Mouse (Mus musculus): Measurements from ENCODE around the gene Ndufaf5. TPM values are rescaled to one million over a fixed set of nuclear protein-coding genes. Genes with fewer than 3 reads are reported as not detected.
A peak's percentile ranks its signal among the peaks of the same experiment; 100 is the strongest.
"Not testable (repeated sequence)": the region's sequence is repeated elsewhere in the genome, so short reads cannot be mapped to it uniquely, and the experiment has no call there.

Gene Ndufaf5
- polyA plus RNA-seq (2012; rRNA removed), result 37.4 and 37.6 TPM in 2 replicates

DNA sequence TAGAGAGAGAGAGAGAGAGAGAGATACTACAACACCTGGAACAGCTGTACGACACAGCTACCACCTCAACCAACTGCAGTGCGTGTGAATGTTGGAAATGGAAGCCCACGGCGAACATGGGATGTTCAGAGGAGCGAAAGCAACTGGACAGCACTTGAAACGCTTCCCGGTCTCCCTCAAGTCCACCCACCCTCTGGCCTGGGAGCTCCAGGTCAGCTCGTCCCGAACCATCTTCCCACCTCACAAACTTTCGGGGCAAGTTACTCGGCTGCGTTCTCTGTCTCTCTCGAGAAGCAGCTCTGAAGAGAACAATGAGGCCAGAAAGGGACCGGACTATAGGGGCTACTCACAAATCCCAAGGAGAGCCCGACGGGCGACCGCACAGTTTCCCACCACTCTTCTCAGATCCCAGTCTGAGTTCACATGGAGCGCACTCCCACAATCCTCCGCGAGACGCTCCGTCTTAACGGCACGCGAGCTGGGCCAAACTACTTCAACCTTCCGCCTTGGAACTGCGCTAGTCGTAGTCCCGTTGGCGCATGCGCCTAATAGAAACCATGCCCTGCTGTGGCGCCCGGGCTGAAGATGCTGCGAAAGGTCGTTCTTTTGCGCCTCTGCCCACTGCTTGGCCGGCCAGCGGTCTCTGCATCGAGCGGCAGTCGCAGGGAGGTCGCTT, at the start of gene Ndufaf5, which contains the start of gene Esf1:
Gene Ndufaf5 (plus strand): TSS at position 523 of the 676 bp plus-strand sequence.
Gene Esf1 (minus strand): TSS at position 438 of the 676 bp plus-strand sequence.
- peak; percentile 95 to 100 for DNase-seq (ENCODE audit: extremely low spot score in 1 of 2, low spot score in 1 of 2)

DNA sequence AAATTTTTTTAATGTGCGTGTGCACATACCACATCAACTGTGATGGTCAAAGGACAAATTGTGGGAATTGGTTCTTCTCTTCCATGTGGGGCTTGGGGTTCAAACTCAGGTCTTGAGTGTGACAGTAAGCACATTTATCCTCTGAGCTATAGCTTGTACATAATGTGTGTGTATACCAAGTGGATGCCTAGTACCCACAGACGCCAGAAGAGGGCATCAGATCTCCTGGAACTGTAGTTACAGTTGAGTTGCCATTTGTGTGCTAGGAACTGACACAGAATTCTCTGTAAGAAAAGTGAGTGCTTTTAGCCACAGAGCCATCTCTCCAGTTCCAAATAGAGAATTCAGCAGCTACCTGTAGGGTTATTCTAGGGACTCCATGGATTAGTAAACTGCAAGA, 44.9 kb upstream of the Ndufaf5 start:
- no peak for DNase-seq (ENCODE audit: extremely low spot score in 1 of 2, low spot score in 1 of 2)

DNA sequence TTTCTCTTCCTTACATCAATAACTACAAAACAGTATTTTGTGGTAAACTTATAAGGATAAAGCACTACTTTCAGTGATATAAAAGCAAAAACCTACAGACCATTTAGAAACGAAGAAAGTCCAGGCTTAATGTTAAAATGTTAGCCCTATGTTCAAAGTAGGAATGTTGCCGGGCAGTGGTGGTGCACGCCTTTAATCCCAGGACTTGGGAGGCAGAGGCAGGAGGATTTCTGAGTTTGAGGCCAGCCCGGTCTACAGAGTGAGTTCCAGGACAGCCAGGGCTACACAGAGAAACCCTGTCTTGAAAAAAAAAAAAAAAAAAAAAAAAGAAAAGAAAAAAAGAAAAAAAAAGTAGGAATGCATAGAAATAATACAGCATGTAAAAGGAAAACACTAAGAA, 18.7 kb upstream of the Ndufaf5 start, which contains the start of gene Gm17374:
Gene Gm17374 (plus strand): TSS at position 301 of the 400 bp plus-strand sequence.
- DNase-seq (ENCODE audit: extremely low spot score in 1 of 2, low spot score in 1 of 2), result not testable (repeated sequence)

DNA sequence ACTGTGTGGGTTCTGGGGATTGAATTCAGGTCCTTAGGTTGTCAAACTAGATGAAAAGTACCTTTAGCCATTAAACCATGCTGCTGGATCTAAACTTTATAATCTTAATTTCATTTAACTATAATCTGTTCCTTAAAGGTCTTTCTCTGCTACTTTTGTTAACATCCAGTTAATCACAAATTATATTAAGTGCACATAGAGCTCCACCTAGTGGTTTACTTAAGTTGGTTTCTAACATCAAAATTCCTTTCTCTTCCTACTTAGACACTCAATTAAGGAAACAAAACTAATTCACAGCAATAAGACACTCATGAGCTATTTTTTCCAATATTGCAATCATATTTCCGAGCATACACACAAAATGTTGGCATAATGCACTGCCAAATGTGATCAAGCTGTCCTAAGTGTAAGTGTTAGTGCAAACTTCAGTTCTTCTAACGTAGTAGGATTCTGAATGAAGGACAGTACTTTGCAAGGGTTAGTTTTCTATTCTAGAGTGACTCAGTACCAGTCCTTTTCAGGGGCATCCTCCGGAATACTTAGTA, 11.2 kb upstream of the Ndufaf5 start:
- DNase-seq (ENCODE audit: extremely low spot score in 1 of 2, low spot score in 1 of 2), result peak in 1 of 2 experiments; percentile 51

DNA sequence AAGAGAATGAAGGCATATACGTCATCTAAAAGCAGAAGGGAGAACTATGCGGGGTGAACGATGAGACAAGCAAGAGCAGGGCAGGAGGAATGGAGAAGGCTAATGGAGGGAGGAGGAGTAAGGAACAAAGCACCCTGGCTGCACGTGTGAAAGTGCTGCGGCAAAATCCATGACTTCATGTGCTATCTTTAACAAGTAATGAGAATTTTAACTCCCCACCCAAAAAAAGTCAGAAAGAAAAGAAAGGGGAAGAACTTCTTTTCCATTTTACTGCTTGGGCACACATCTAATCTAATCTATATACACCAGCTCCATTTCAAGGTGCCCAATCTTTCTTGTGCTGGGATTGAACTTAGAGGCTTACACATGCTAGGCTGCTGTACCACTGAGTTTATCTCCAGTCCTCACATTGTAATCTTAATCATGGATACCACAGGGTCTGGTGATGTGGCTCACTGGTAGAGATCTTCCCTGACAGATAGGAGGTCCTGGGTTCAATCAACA, 7.0 kb upstream of the Ndufaf5 start:
- no peak for DNase-seq (ENCODE audit: extremely low spot score in 1 of 2, low spot score in 1 of 2)

DNA sequence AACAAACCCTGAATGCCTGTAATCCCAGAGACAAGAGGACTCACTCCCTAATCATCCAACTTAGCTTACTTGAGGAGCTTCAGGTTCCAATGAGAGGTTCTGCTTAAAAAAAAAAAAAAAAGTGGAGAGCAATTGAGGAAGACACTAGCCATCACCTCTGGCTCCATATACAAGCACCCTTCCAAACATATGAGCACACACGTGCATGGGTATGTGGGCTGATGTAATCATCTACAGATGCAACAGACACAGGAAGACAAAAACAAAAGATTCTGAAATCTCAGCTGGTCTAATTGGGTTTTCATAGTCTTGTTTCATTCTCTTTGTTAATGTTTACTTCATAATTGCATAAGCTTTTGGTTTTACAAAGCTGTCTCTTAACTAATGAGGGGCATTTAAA, 1.4 kb upstream of the Ndufaf5 start:
- DNase-seq (ENCODE audit: extremely low spot score in 1 of 2, low spot score in 1 of 2), result no peak

DNA sequence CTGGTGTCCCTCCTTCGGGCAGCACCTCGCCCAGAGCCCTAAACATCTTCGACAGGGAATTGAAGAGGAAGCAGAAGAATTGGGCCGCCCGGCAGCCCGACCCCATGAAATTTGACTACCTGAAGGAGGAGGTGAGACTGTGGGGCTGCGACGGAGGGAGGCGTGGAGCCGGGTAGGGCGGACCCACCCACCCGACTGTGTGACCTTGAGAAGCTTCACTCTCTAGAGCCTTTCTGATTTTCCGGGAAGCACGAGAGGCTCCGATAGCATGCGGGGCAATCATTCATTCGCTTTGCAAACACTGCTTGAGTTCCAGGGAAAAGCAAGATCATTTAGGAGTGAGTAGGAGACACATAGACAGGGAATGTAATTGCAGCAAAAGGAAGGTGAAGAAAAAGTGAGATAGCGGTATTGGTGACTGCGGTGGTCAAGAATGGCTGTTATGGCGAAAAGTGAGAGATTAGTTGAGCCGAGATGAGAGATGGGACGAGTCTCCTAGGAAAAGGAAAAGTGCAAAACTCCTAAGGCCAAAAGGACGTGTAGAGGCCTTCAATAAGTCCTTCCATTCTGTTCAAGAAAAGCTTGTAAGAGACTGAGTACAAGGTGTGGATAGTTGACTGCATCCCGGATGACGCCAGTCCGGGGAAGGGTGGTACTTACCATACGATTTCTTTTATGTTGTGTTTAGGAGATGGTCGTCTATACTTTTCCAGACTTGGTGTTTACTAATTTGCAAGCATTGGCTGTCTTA, 529 bp downstream of the Ndufaf5 start:
- DNase-seq (ENCODE audit: extremely low spot score in 1 of 2, low spot score in 1 of 2), result peak in 1 of 2 experiments; percentile 8

DNA sequence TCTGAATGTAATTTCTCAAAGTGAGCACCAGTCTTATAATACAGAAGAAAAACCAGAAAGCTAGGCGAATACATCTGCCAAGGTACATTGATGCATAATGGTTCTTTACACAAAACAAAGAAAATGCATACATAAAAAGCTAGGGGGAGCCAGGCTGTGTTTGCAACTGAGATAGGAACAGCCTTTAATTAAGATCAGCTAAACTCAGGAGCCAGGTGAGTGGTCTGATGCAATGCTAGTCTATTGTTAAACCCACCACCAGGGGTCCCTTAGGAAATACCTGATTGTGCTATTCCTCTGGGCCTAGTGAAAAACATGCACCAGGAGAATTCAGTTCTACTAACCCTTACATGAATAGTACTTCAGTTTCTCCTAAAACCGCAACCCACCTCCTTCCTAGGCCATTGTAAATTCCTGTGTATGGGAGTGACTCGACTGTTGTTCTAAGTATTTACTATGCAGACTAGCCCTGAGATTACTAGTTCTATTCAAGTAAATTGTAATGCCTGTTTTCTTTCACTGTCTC, 15.3 kb downstream of the Ndufaf5 start:
- not testable (repeated sequence) for DNase-seq (ENCODE audit: extremely low spot score in 1 of 2, low spot score in 1 of 2)

DNA sequence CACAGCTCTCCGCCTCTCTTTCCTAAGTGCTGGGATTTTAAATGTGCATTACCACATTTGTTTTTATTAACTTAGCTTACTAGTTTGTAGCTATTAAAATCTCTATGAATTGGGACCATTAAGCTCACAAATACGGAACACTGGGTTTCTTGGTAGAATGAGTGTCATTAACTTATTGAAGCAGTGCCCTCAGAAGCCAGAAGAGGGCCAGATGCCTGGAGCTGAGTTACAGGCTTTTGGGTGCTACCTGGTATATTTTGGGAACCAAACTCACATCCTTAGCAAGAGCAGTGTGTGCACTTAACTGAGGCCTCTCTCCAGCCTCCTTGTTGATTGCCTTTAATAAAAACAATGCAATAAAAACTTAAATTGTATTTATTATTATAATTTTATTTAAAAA, 30.3 kb downstream of the Ndufaf5 start:
- peak in 1 of 2 experiments; percentile 27 for DNase-seq (ENCODE audit: extremely low spot score in 1 of 2, low spot score in 1 of 2)

DNA sequence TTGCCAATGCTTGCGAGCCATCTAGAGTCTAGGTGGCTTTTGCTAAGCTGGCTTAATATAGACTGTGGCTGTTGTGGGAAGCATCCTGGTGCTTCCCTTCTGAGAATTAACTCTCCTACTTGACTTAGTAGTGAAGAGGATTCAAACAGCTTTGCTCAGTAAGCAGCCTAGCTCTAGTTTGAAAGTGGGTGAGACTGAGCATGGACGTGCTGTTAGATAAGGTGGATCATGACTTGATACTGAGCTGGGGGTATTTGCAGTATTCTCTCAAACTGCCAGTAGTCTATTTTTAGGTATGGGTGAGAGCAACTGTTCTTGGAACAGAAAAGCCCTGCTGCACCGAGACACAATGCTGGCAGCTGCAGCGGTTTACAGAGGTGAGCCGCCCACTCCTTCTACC, 32.1 kb downstream of the Ndufaf5 start:
- DNase-seq (ENCODE audit: extremely low spot score in 1 of 2, low spot score in 1 of 2), result peak in 1 of 2 experiments; percentile 28

DNA sequence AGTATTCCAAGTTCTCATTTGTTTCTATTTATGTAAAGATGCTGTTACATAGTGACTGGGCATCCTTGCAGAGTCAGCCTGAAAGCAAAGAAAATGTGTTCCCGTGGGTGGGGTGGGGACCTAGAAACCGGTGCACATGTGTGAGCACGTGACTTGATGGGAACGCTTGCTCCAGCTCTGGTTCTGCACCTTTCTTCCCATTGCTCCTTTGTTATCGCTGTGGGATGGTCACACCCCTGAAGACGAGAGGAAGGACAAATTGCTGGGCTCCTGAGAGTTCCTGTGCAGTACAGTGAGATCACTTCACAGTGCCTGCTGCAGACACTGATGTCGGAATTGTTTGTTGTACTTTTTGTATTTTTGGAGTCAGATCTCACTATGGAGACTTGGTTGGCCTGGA, 33.3 kb downstream of the Ndufaf5 start:
- DNase-seq (ENCODE audit: extremely low spot score in 1 of 2, low spot score in 1 of 2), result no peak

DNA sequence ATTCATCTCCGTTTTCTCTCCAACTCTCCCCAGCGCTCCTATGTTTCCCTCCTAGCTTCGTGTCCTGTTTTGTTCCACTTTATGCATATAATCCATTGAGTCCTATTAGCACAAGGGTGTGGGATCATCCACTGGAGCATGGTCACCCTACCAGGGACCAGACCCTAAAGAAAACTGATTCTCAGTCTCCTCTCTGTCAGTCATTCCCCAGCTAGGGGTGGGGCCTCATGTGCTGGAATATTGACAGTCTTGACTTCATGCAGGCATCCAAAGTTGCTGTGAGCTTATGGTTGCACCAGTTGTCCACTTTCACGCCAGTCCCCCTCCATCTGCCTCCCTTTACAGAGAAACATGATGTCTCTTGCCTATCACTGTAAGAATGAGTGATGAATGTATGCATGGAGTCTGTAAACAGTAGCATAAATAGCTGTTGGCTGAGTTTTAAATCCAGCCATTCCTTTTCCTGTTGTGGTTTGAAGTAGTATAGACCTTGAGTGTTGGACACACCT, 44.1 kb downstream of the Ndufaf5 start:
- no peak for DNase-seq (ENCODE audit: extremely low spot score in 1 of 2, low spot score in 1 of 2)

DNA sequence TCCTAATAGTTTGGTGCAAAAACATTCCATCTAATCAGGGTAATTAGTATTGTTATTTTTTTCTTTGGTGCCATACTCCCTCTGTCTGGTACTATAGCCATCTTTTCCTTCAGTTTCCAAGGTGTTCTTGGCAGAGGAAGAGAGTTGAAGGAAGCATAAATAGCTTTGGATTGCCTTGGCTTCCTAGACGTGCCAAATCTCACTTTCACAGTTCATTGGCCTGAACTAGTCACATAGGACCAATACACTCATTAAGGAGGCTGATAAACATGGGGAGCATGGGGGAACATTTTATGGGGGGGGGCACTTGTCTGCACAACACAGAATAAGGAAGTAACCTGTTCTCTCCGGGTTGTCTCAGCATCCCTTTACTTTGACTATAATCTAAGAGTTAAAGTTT, 45.0 kb downstream of the Ndufaf5 start:
- no peak for DNase-seq (ENCODE audit: extremely low spot score in 1 of 2, low spot score in 1 of 2)

DNA sequence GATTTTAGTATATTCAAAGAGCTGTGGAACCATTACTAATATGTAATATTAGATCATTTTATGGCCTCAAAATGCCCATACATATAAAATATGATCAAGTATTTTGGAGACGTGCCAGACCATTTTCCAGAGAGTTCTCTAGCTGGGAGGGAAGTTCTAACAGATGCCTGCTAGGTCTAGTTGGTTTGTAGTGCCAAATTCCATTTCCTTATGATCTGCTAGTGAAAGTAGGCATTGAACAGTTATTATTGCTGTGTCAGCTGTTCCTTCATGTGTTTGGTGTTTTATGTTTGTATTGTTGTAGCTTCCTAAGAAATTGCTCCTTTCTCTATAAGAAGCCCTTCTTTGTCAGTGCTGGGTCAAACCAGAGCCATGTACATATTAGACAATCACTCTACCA, 45.5 kb downstream of the Ndufaf5 start:
- no peak for DNase-seq (ENCODE audit: extremely low spot score in 1 of 2, low spot score in 1 of 2)

DNA sequence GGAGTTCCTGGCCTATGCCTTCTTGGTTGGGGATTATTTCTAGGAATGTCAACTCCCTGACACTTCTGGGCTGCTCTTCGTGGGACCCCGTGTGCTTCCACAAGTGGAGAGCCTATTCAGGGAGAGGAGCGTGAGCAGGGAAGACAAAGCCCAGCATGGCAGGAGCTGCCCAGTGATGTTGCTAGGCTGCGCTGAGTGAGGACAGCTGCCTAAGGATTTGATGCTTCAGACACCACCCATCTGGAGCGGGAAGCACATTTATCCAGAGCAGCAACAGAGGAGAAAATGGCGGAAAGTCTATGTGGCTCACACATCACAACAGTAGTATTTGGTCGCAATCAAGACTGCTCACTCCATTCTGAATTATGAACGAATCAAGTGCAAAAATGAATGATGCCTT, 49.9 kb downstream of the Ndufaf5 start:
- DNase-seq (ENCODE audit: extremely low spot score in 1 of 2, low spot score in 1 of 2), result no peak

DNA sequence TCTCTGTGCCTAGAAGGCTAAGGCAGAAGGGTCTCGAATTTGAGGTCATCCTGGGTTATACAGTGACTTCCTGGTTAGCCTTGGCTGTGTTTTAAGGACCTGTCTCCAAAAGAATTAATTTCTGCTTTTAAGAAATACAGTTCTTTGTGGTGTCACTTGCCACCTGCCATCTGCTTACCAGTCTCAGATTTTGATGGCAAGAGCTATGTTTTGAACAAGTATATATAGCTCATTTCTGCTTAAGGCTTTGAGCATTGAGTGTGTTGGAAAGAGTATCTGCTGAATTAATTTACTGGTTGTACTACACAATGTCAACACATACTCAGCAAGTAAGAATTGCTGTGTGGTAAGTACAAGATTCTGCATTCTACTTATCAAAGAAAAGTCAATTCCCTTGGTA, 59.8 kb downstream of the Ndufaf5 start:
- DNase-seq (ENCODE audit: extremely low spot score in 1 of 2, low spot score in 1 of 2), result peak; percentile 28 to 35

DNA sequence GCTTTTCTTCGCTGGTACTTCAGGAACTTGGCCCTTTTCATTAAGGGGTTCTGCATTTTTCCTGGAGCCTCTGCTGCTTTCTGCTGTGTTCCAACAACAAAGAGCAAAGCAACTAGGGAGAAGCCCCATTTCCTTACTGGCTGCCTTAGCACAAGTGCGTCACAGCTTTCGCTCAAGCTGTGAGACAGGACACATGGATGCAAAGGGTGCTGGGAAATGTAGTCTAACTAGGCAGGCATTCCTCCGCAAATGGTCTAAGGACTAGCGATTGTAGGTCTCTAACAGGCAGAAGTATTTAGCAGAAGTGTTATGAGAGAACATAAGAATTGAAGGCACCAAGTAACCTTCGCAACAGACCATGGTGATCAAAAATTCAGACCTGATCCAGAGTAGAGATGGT, 66.8 kb downstream of the Ndufaf5 start:
- no peak for DNase-seq (ENCODE audit: extremely low spot score in 1 of 2, low spot score in 1 of 2)

DNA sequence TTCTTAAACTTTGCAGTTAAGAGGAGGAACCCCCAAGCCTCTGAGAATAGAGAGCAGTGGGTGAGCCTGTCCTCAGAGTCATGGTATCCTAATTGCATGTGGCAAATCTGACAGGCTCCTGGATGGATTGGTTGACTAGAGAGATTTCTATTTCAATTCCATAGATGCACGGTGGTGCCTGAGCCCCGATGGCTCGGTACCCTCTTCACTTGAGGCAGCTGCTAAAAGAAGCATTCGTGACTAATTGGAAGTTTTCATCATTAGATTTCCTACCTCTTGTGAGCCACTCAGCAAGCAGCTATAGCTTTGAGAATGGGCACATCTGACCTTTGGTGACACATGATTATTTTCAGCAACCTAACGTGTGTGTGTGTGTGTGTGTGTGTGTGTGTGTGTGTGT, 71.9 kb downstream of the Ndufaf5 start:
- no peak for DNase-seq (ENCODE audit: extremely low spot score in 1 of 2, low spot score in 1 of 2)

DNA sequence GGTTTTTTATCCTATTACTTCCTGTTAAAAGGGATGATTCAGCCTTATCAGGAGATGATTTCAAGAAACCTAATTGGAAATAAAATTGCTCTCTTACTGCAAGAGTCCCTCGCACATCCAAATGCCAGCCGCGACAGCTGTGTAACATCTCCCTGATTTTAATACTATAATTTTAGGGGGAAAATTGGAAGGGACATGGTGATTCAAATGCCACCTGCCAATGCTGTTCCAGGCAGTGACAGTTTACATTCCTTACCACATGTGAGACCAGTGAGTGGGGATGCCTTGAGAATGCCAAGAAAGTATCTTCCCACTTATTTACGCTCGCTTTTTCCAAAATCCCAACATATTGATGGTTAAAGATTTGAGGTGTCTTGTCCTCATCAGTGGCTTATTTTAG, 72.7 kb downstream of the Ndufaf5 start:
- DNase-seq (ENCODE audit: extremely low spot score in 1 of 2, low spot score in 1 of 2), result no peak
